Mouse (Mus musculus) activated CD4-positive, CD25-positive, alpha-beta regulatory T cell, adult 4 months (primary cell): Measurements from ENCODE around the gene Pctp. TPM values are rescaled to one million over a fixed set of nuclear protein-coding genes. Genes with fewer than 3 reads are reported as not detected.

Experiments
- ATAC-seq: one replicate; pipeline ENCODE4 v1.8.0; 2017
- polyA plus RNA-seq, 2 experiments: library from polyadenylated mRNA; unstranded; fragments of 100-300 nt; shearing (Covaris generic); gene quantifications; one replicate each; pipeline ENCODE4 v1.2.1; 2017

Gene Pctp
- polyA plus RNA-seq, 2 experiments from 2014 or later, result 5.7 to 6.9 TPM

GRCm38 (mm10) chr11:89971296-89971695, 31.4 kb downstream of the Pctp start:
- ATAC-seq, result no peak

GRCm38 (mm10) chr11:89970726-89971125, 32.0 kb downstream of the Pctp start:
- no peak for ATAC-seq

- no peak for ATAC-seq
Measured at GRCm38 (mm10) chr11:89969131-89969530, 33.6 kb downstream of the Pctp start.

- no peak for ATAC-seq
Measured at GRCm38 (mm10) chr11:89950691-89951270, 51.9 kb downstream of the Pctp start.

- ATAC-seq, result no peak
Measured at GRCm38 (mm10) chr11:89947806-89948205, 54.9 kb downstream of the Pctp start.

GRCm38 (mm10) chr11:89945159-89945558, 57.5 kb downstream of the Pctp start:
- no peak for ATAC-seq

- no peak for ATAC-seq
Measured at GRCm38 (mm10) chr11:89937241-89937640, 65.5 kb downstream of the Pctp start.

Other genes with a start within 250 kb of the Pctp start
- not detected for gene Ankfn1, start 225.2 kb downstream of the Pctp start, polyA plus RNA-seq
- gene Tmem100, start 27.5 kb upstream of the Pctp start, polyA plus RNA-seq, result not detected
- gene Gm45716, start 184.8 kb upstream of the Pctp start, polyA plus RNA-seq, result 1 to 10 TPM; 5.0 to 5.4 TPM
- 10 to 100 TPM; 20.3 to 23.2 TPM for gene Mmd, start 246.6 kb upstream of the Pctp start, polyA plus RNA-seq